Mouse (Mus musculus) liver, postnatal 0 days (tissue): ENCODE measurements around the gene Prkd2.

Experiments
- CTCF ChIP-seq: sonication (generic); IDR thresholded peaks from 2 replicates; pipeline ENCODE4 v1.5.1; 2016; ENCODE audit warnings: antibody characterized with exemption, low read depth
- EP300 ChIP-seq: IDR thresholded peaks from 2 replicates; pipeline ENCODE4 v1.6.1; 2016; ENCODE audit warnings: antibody characterized with exemption, low read depth, mild to moderate bottlenecking

GRCm38 (mm10) chr7:16895511-16895910 is 52.8 kb downstream of the Prkd2 start:
- TF ChIP-seq CTCF (no peak), EP300 (no peak)
